Mouse (Mus musculus) skeletal muscle tissue, adult 2 months (tissue): Measurements from ENCODE around the gene Zfp408.

Source experiments
- DNase-seq: peaks from one replicate; pipeline ENCODE4 v3.0.0-alpha.2; 2012; ENCODE audit warnings: low read depth, low spot score

Zfp408 gene

GRCm38 (mm10) chr2:91649553-91650359 lies at the start of gene Zfp408, which contains the start of gene Arhgap1:
Gene Zfp408, minus strand, starts transcription at chr2:91649791.
Gene Arhgap1, plus strand, starts transcription at chr2:91649860.
- peak; percentile 95 for DNase-seq

DNA sequence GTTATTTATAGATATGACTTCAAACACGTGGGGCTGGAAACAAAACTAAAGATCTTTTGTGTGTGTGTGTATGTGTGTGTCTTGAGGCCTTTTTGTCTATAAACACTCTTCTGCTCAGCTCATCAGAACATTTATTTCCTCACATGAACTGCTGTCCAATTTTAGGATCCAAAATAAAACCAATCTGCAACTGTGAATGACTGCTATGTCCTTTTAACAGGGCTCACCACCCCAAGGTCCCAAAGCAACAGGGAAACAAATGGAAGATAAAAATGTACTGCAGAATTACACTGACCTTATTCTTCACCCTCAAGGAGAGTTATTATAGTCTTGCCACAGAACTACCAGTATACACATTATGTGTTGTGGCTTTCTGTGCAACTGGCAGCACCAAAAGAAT lies 49.6 kb upstream of the Zfp408 start:
- no peak for DNase-seq

DNA sequence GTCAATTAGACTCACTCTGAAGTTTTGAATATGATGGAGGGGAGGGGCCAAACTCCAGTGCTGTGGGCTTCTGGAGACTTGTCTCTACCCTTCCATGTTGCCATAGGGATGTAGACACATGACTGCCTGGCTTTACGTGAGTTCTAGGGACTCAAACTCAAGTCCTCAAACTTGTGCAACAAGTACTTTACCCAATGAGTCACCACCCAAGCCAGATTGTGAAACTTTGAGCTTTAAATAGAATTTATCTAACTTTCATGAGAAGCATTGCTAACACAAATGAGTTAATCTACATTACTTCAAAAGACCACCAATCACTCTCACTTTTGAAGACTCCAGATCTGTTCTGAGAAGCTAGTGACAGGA lies 46.6 kb upstream of the Zfp408 start:
- no peak for DNase-seq

GRCm38 (mm10) chr2:91695436-91696224 lies 46.0 kb upstream of the Zfp408 start:
- no peak for DNase-seq

DNA sequence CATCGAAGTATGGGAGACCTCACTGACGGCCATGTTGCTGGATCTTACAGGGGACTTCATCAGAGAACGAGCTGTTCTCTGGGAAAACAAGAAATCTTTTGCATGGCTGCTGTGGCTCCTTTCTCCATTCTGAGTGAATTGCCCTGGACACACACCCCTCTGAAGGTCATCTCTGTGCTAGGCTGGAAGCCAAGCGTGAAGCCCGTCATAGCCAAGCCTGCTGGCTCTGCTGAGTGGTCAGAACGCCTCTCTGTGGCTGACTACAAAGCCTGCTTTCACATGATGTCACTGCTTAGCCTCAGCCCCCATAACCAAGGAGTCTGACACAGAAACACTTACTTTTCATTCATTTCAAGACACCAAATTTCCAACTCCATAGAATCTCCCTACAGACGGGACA lies 39.9 kb upstream of the Zfp408 start:
- DNase-seq, result no peak

- DNase-seq, result no peak
These were observed 34.3 kb upstream of the Zfp408 start for GRCm38 (mm10) chr2:91683919-91684318.

DNA sequence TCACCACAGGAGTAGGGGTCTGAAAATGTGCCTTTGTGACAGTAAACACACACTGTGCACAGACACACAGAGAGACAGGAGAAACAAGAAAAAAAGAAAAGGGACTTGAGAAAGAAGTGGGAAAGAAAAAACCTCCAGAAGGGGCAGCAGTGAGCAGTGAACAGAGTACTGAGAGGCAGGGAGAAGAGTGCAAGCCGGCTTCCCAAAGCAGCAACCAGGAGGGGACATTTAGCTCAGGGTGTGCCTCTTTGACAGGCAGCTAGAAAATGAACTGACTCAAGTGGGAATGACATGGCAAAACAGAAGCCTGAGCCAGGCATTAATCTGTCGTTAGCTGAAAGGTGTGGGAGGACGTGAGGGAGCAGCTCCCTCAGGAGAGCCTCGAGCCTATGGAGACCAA lies 33.3 kb upstream of the Zfp408 start:
- no peak for DNase-seq

DNA sequence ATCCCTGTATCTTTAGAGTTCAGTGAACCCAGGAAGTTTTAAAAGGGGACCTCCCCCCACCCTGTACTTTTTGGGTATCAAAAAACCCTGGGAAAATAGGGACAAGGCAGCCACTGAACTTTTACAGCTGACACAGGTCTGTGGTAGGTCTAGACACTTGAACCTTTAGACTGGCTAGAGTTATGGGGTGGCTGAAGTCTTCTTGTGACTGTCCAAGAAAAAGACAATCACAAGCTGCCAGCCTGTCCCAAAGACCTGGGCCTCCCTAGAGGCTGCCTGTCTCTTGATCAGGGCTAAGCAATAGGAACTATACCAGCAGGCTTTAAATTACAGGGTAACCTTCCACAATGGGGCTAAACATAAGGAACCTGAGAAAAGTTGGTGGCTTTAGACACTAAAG lies 27.4 kb upstream of the Zfp408 start:
- no peak for DNase-seq

DNA sequence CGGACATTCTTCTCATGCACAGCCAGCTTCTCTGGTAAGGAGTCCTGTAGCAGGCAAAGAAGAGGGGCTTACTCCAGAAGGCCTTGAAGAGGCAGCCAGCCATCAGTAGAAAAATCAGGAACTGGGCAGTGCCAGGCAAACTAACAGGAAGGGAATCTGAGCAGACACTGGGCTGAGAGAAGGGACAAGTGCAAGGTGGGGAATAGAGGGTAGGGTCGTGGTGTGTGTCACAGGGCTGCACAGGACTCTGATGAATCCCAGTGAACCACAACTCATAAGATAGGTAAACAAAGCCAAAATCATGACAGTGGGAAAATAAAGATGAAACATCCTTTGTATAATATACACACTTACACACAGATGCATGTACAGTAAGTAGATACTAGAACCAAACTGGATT lies 26.8 kb upstream of the Zfp408 start:
- no peak for DNase-seq

DNA sequence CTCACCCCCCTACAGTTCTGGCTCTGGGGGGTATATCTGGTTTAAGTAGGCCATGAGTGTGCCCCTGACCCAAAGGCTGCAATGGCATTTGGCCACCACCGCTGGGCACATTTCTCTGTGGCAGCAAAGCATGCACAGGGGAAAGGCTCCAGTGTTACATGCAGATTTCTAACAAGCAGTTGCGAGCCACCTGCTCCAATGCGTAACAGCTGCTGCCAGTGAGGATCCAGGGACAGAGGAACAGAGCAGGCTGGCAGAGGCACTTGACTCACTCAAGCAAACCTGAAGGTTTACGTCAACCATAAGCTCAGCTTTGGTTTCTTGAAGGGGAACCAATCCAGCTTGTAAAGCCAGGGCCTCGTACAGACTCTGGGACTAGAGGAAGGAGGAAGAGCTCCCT lies 25.3 kb upstream of the Zfp408 start:
- no peak for DNase-seq

GRCm38 (mm10) chr2:91673587-91673986 lies 24.0 kb upstream of the Zfp408 start:
- no peak for DNase-seq

DNA sequence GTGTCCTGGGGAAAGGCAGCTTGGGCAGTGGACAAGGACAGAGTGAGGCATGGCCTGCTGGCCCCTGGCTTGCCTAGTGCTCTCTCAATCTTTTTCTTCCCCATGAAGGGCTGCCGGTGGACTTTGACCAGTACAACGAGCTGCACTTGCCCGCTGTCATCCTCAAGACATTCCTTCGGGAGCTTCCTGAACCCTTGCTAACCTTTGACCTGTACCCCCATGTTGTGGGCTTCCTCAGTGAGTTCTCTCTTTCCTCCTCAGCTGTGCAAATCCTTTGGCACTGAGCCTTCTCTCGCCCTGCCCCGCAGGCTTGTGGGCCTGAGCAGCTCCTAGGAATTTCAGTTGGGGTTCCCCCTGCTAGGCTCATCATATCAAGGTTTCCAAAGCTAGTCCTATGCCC lies 20.4 kb upstream of the Zfp408 start:
- no peak for DNase-seq

- no peak for DNase-seq
These were observed 19.7 kb upstream of the Zfp408 start for GRCm38 (mm10) chr2:91669326-91669725.

- no peak for DNase-seq
These were observed 18.2 kb upstream of the Zfp408 start for GRCm38 (mm10) chr2:91667747-91668146.

DNA sequence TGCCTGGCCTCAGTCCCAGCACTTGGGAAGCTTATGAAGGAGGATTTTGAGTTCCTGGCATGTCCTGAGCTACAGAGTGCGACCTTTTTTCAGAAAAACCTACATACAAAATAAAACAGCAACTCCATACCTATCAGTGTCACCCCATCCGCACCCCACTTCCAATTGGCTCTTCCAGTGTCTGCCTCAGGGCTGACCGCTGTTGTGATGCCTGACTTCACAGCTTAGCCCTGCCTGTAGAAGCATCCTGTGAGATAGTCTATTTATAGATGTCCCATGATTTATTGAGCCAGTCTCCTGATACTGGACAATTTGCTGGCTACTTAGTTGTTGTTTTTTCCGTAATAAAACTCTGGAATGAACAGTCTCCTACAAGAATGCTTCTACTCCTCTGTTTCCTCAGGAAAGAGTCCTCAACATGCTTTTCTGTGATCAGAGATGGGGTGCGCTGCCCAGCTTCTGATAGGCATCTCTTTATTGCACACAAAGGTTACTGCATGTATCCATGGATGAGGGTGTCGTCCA lies 16.9 kb upstream of the Zfp408 start:
- DNase-seq, result no peak

- no peak for DNase-seq
These were observed 15.2 kb upstream of the Zfp408 start for GRCm38 (mm10) chr2:91664780-91665179.

DNA sequence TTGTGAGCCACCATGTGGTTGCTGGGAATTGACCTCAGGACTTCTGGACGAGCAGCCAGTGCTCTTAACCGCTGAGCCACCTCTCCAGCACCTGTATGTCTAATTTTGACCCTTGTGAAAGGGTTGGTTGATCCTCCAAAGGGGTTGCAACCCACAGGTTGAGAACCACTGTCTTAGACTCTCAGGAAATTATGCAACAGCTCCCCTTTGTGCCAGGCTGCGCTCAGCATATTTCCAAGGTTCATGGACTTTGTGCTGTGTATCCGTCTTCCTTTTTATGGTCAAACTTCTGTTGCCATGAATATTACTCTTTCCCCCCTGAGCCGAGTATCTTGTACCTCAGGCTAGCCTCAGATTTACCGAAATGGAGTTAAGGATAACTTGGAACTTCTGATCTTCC lies 11.4 kb upstream of the Zfp408 start:
- no peak for DNase-seq

GRCm38 (mm10) chr2:91659657-91660056 lies 10.1 kb upstream of the Zfp408 start:
- DNase-seq, result no peak

DNA sequence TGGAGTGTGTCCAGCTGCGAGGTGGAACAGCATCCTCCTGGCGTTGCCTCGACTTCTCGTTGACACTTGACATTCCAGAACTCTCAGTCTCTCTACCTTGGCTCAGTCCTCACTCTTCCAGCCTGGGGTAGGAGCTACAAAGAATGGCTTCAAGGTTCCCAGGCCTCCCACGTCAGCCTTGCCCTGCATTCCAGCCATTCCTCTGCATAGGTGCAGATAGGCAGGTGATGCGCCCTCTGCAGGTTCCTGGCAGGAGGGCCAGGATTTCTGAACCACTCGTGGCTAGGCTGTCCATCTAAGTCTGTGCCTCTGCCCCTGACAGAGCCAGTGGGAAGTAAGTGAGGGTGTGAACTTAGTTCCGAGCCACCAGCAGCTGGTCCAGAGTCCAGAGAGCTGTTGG lies 7.2 kb upstream of the Zfp408 start:
- no peak for DNase-seq

DNA sequence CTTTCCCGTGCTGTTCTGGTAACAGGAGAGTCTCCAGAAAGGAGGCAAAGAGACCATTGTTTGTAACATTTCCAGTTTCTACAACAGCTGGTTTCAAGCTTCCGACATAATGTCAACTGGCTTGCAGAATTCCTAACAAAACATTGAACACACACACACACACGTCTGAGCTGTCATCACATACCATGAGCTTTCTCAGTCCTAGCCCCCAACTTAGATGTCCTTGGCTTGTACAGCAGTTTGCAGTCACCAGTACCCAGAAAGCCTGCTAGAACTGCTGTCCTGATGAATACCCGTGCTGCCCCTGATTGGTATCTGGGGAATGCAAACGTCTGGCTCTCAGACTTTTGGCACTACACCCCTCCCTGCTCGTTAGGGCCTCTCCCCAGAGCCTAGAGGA lies 6.2 kb upstream of the Zfp408 start:
- DNase-seq, result no peak

DNA sequence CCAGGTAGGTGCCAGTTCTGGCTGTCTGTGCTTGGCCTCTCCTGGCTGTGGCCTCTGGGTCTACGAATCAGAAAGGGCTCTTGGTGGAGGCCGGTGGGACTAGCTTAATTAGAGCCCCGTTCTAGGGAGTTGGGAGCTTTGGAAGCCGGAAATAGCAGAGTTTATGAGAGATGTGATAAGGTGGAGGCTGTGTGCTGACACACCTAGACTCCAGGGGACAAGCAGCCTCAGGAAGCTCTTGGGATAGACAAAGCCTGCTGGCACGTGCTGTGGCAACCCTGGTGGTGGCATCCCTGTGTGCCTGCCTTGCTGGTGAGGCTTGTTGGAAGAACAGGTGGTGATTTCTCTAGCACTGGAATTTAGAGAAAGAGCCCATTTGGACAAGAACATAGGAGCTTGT lies 5.8 kb upstream of the Zfp408 start:
- no peak for DNase-seq

GRCm38 (mm10) chr2:91652863-91653262 lies 3.3 kb upstream of the Zfp408 start:
- DNase-seq, result no peak
